Mouse (Mus musculus) stomach, postnatal 0 days (tissue): Measurements from ENCODE around the gene Alkbh4.

Experiments used
- CTCF ChIP-seq: IDR thresholded peaks from 2 replicates; pipeline ENCODE4 v1.5.1; 2016; ENCODE audit warnings: antibody characterized with exemption, low read depth, mild to moderate bottlenecking, moderate library complexity
- EP300 ChIP-seq: optimal IDR thresholded peaks from 2 replicates; pipeline ENCODE3; 2016; ENCODE audit warnings: antibody characterized with exemption

DNA sequence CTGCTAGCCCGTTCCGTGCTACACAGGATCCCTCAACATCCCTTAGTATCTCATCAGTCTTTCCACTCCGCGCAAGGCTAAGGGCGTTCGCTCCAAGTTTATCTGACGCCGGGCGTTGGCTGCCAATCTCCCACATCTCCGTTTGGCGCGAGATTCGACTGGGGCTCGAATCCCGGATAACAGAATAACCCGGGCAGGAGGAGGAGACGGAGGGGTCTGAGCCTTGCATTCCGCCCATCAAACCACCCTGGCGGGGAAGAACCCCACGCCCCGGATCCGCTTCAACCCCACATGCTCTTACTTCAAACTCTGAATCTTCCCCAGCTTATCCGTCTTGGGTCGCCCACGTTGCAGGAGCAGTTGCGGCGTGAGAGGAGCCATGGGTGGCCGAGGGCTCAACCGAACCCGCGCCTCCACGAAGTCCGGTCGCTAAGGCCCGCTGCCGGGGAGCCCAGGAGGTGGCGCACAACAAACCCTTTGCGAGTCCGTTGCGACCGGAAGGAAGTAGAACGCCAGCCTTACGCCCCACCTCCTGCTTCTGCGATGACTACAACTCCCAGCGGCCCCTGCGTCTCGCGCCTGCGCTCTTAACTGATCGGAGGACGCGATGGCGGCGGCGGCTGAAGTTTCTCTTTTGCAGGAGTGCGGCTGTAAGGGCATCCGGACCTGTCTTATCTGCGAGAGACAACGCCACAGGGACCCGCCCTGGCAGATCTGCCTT, at the start of gene Alkbh4, which contains the start of gene Lrwd1:
- TF ChIP-seq CTCF (peak; percentile 87), EP300 (no peak)
